Mouse (Mus musculus) erythroblast, embryonic 14.5 days (primary cell): Measurements from ENCODE around the gene Tmem131. TPM values are rescaled to one million over a fixed set of nuclear protein-coding genes. Genes with fewer than 3 reads are reported as not detected.

ENCODE experiments used
- H3K27me3 ChIP-seq: 2 replicates; pipeline ENCODE4 v1.6.1; 2012; ENCODE audit warnings: inconsistent platforms; ENCODE audit not compliant: control insufficient read depth
- H3K36me3 ChIP-seq: 2 replicates; pipeline ENCODE4 v1.6.1; 2012; ENCODE audit warnings: mild to moderate bottlenecking, inconsistent platforms; ENCODE audit not compliant: control insufficient read depth
- H3K4me1 ChIP-seq: 2 replicates; pipeline ENCODE4 v1.6.1; 2012; ENCODE audit warnings: inconsistent platforms; ENCODE audit not compliant: control insufficient read depth
- H3K4me3 ChIP-seq: replicated peaks from 2 replicates; pipeline ENCODE3; 2012; ENCODE audit warnings: moderate library complexity, mild to moderate bottlenecking, inconsistent platforms
- H3K9me3 ChIP-seq: 2 replicates; pipeline ENCODE4 v1.6.1; 2012; ENCODE audit warnings: low read length, inconsistent platforms, mixed read lengths; ENCODE audit not compliant: control insufficient read depth
- GATA1 ChIP-seq: IDR thresholded peaks from 2 replicates; pipeline ENCODE4 v1.6.1; 2012; ENCODE audit warnings: low read length, inconsistent platforms, mixed read lengths
- TAL1 ChIP-seq: IDR thresholded peaks from 3 replicates; pipeline ENCODE4 v1.6.1; 2012; ENCODE audit warnings: low read length, inconsistent platforms, mixed read lengths
- polyA plus RNA-seq: library from polyadenylated mRNA; stranded (reverse); fragments of >175 nt; gene quantifications from 2 replicates; pipeline ENCODE4 v1.2.3, GENCODE M21; 2012

The Tmem131 gene
- polyA plus RNA-seq, 1 experiment = 7.8 TPM

DNA sequence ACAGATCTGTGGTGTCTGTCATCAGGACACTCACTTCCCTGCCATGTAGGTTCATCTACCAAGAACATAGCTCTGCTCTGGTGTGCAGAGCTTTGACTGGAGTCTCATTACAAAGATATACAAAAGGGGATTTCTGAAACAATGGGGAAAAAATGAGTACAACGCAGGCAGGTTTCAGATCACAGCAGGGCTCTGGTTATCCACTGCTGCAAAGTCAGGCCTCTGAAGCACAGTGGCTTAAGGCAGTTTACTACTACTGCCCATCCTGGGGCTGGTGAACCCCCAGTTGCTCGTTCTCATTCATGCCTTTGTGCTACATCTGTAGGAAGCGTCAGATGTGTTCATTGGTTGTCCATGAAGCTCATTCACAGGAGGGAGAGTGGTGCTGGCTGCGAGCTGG, 57.0 kb downstream of the Tmem131 start:
- Histone ChIP-seq H3K4me1 (peaks cover 6% of the 10 kb centered on the region; the same call in 1 of the 2 replicates), H3K9me3 (no peaks in the 10 kb centered on the region), H3K4me3 (no peak overlapping the region), H3K27me3 (no peaks in the 10 kb centered on the region), H3K36me3 (peaks cover 94% of the 10 kb centered on the region)
- TF ChIP-seq GATA1 (no peak), TAL1 (no peak)

GRCm38 (mm10) chr1:36884536-36884935, 58.9 kb downstream of the Tmem131 start:
- Histone ChIP-seq H3K36me3 (peaks cover 97% of the 10 kb centered on the region), H3K4me1 (peaks cover 11% of the 10 kb centered on the region)

GRCm38 (mm10) chr1:36883805-36884204, 59.7 kb downstream of the Tmem131 start:
- TF ChIP-seq GATA1 (no peak), TAL1 (no peak)
- H3K9me3 ChIP-seq = no peaks in the 10 kb centered on the region
- peaks cover 11% of the 10 kb centered on the region for H3K4me1 ChIP-seq
- H3K27me3 ChIP-seq = no peaks in the 10 kb centered on the region
- no peak overlapping the region for H3K4me3 ChIP-seq
- peaks cover 97% of the 10 kb centered on the region for H3K36me3 ChIP-seq

More at GRCm38 (mm10) chr1:36884536-36884935, 58.9 kb downstream of the Tmem131 start:
- H3K4me3 ChIP-seq = no peak overlapping the region
- H3K9me3 ChIP-seq = no peaks in the 10 kb centered on the region
- H3K27me3 ChIP-seq = no peaks in the 10 kb centered on the region
- TF ChIP-seq TAL1 = no peak
- TF ChIP-seq GATA1 = no peak

GRCm38 (mm10) chr1:36879154-36879553, 64.3 kb downstream of the Tmem131 start:
- Histone ChIP-seq H3K4me3 (no peak overlapping the region), H3K27me3 (no peaks in the 10 kb centered on the region), H3K9me3 (no peaks in the 10 kb centered on the region), H3K36me3 (peaks cover 87% of the 10 kb centered on the region), H3K4me1 (peaks cover 25% of the 10 kb centered on the region)
- TF ChIP-seq GATA1 = no peak
- no peak for TF ChIP-seq TAL1

DNA sequence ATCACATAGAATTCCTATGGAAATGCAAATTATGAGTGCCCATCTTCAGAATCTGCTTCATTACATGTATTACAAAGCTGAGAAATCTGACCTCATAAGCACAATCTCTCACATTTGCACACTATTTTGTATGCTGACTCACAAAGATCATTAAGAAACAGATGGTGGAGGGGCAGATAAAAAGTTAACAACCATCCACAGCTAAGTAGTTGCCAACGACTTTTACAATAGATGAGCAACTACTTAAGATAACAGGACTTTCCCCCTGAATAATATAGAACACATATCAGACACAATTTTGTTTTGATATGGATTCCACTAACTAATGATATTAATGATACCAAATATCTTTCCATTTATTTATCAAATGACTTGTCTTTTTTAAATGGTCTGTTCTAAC, 66.3 kb downstream of the Tmem131 start:
- H3K36me3 ChIP-seq = peaks cover 85% of the 10 kb centered on the region

DNA sequence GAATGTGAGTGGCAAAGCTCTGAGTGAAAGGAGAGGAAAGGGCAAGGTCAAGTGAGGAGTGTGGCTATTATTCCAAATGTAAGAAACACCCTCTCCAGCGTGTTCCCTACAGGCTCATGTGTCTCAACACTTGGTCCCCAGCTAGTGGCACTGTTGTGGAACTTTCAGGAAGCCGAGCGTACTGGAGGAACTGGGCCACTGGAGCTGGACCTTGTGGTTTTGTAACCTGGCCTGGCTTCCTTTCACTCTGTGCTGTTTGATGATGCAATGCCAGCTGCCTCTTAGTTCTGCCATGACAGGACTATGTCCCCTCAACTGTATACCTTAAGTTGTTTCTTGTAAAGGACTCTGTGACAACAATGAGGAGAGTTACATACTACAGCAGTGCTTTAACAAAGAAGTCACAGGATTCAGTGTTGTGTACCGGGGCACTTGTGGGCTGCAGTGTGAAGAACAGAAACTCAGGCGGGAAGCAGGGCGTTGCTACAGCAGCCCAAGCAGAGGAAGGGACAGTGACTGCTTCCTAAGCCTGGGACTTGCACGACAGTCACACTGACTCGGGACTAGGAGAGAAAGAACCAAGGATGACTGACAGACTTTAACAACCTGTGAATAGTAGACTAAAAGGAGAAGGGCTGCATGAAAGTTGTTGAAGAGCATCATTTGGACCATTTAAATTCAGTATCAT, 68.4 kb downstream of the Tmem131 start:
- TF ChIP-seq TAL1 = no peak
- no peak for TF ChIP-seq GATA1
- no peaks in the 10 kb centered on the region for H3K9me3 ChIP-seq
- H3K4me1 ChIP-seq = peaks cover 21% of the 10 kb centered on the region
- H3K27me3 ChIP-seq = no peaks in the 10 kb centered on the region
- no peak overlapping the region for H3K4me3 ChIP-seq
- H3K36me3 ChIP-seq = peaks cover 86% of the 10 kb centered on the region

More for the DNA sequence above, 66.3 kb downstream of the Tmem131 start:
- Histone ChIP-seq H3K4me3 (no peak overlapping the region), H3K4me1 (peaks cover 24% of the 10 kb centered on the region), H3K27me3 (no peaks in the 10 kb centered on the region), H3K9me3 (no peaks in the 10 kb centered on the region)
- no peak for TF ChIP-seq GATA1
- TF ChIP-seq TAL1 = no peak

- no peak for TF ChIP-seq GATA1
- no peak for TF ChIP-seq TAL1
- Histone ChIP-seq H3K36me3 (peaks cover 83% of the 10 kb centered on the region), H3K9me3 (no peaks in the 10 kb centered on the region), H3K27me3 (no peaks in the 10 kb centered on the region), H3K4me1 (peaks cover 10% of the 10 kb centered on the region), H3K4me3 (no peak overlapping the region)
These were observed 72.2 kb downstream of the Tmem131 start for GRCm38 (mm10) chr1:36871238-36871637.

GRCm38 (mm10) chr1:36870518-36870917, 72.9 kb downstream of the Tmem131 start:
- Histone ChIP-seq H3K4me1 (peaks cover 7% of the 10 kb centered on the region), H3K36me3 (peaks cover 81% of the 10 kb centered on the region), H3K9me3 (no peaks in the 10 kb centered on the region), H3K4me3 (no peak overlapping the region), H3K27me3 (no peaks in the 10 kb centered on the region)
- TF ChIP-seq GATA1 (no peak), TAL1 (no peak)

DNA sequence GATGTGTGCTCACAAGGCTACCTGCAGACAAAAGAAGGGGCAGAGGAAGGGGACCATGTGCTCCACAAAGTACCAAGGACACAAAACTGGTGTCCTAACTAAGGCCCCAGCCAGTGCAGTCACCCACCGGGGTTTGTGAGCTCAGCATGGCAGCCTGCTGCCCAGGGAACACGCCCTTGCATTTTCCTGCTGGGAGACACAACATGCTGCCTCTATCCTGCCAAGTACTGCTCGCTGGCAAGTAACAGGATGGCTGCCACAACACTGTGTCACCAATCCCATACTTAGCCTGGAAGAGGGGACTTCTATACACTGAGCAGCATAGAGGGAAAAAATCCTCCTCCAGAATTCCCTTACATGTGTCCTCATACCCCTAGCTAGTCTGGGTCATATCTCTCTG, 78.7 kb downstream of the Tmem131 start:
- Histone ChIP-seq H3K9me3 (no peaks in the 10 kb centered on the region), H3K4me3 (no peak overlapping the region), H3K4me1 (peaks cover 4% of the 10 kb centered on the region), H3K27me3 (no peaks in the 10 kb centered on the region), H3K36me3 (peaks cover 74% of the 10 kb centered on the region)
- no peak for TF ChIP-seq GATA1

DNA sequence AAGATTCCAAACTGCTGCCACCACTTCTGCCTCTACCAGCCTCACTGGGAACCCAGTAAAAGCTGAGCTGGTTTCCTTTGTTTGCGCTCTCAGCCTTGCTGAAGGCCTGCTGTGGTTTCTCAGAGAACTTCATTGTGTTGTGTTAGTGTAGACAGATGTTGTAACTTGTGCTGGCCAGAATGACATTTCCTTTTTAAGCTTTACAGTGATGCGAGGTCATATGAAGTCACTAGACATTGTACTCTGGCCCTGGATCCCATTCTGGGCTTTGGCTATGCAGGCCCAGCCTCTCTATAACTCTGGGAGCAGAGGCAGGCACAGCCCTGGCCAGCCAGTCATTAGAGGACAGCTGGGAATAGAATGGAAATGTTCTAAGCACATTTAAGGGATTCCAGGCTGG, 81.7 kb downstream of the Tmem131 start:
- Histone ChIP-seq H3K27me3 (no peaks in the 10 kb centered on the region), H3K9me3 (no peaks in the 10 kb centered on the region), H3K4me3 (no peak overlapping the region), H3K36me3 (peaks cover 72% of the 10 kb centered on the region), H3K4me1 (peaks cover 6% of the 10 kb centered on the region)
- TF ChIP-seq GATA1 = no peak
